Mouse (Mus musculus): ENCODE measurements around the gene Ctsm. TPM values are rescaled to one million over a fixed set of nuclear protein-coding genes. Genes with fewer than 3 reads are reported as not detected.
"Not testable (repeated sequence)": the region's sequence is repeated elsewhere in the genome, so short reads cannot be mapped to it uniquely, and the experiment has no call there.

The Ctsm gene
- not detected in 2 replicates for polyA plus RNA-seq (2012; rRNA removed)

GRCm38 (mm10) chr13:61541631-61542030 lies at the start of gene Ctsm:
Gene Ctsm (minus strand): TSS chr13:61541839.
- no peaks in the 10 kb centered on the region for H3K27me3 ChIP-seq (ENCODE audit: control insufficient read depth, insufficient read depth, low read length)
- H3K4me1 ChIP-seq (replicated peaks; ENCODE audit: control insufficient read depth, insufficient read depth, low read length): no peaks in the 10 kb centered on the region
- DNase-seq: no peak
- H3K36me3 ChIP-seq (ENCODE audit: control insufficient read depth, insufficient read depth, low read length): no peaks in the 10 kb centered on the region
- 70% methylated on average over 4 of the region's 4 CpGs for WGBS
- H3K4me3 ChIP-seq (ENCODE audit: control insufficient read depth, insufficient read depth, low read length): no peak within 1 kb of the TSS
- no peak within 1 kb of the TSS for H3K27ac ChIP-seq (ENCODE audit: control insufficient read depth, insufficient read depth, low read length)
- no peak for TF ChIP-seq POLR2A (IDR thresholded peaks at IDR 0.05; ENCODE audit: control insufficient read depth, extremely low read depth, insufficient read depth, low read length, poor library complexity)
- no peak for TF ChIP-seq CTCF (IDR thresholded peaks at IDR 0.05; ENCODE audit: borderline replicate concordance, control insufficient read depth, extremely low read depth, insufficient read depth, low read length, poor library complexity)

GRCm38 (mm10) chr13:61570027-61570426 lies 28.4 kb upstream of the Ctsm start, which contains the start of gene Cts3:
Gene Cts3 (minus strand): TSS chr13:61570127.
- TF ChIP-seq POLR2A (IDR thresholded peaks at IDR 0.05; ENCODE audit: control insufficient read depth, extremely low read depth, insufficient read depth, low read length, poor library complexity) (no peak), CTCF (IDR thresholded peaks at IDR 0.05; ENCODE audit: borderline replicate concordance, control insufficient read depth, extremely low read depth, insufficient read depth, low read length, poor library complexity) (no peak)
- Histone ChIP-seq H3K4me1 (replicated peaks; ENCODE audit: control insufficient read depth, insufficient read depth, low read length) (no peaks in the 10 kb centered on the region), H3K27me3 (ENCODE audit: control insufficient read depth, insufficient read depth, low read length) (no peaks in the 10 kb centered on the region), H3K36me3 (ENCODE audit: control insufficient read depth, insufficient read depth, low read length) (no peaks in the 10 kb centered on the region), H3K4me3 (ENCODE audit: control insufficient read depth, insufficient read depth, low read length) (no peak within 1 kb of the TSS), H3K27ac (ENCODE audit: control insufficient read depth, insufficient read depth, low read length) (no peak within 1 kb of the TSS)
- DNase-seq: no peak

GRCm38 (mm10) chr13:61568074-61568473 lies 26.4 kb upstream of the Ctsm start, which contains the start of gene Gm49352:
Gene Gm49352 (minus strand): TSS chr13:61568174.
- not testable (repeated sequence) for H3K36me3 ChIP-seq (ENCODE audit: control insufficient read depth, insufficient read depth, low read length)
- WGBS: 19% methylated on average over 1 of the region's 1 CpGs

More at GRCm38 (mm10) chr13:61568074-61568473, 26.4 kb upstream of the Ctsm start, which contains the start of gene Gm49352:
- not testable (repeated sequence) for H3K27me3 ChIP-seq (ENCODE audit: control insufficient read depth, insufficient read depth, low read length); H3K27ac ChIP-seq (ENCODE audit: control insufficient read depth, insufficient read depth, low read length); H3K4me3 ChIP-seq (ENCODE audit: control insufficient read depth, insufficient read depth, low read length); DNase-seq; H3K4me1 ChIP-seq (replicated peaks; ENCODE audit: control insufficient read depth, insufficient read depth, low read length)

Other genes starting within 250 kb of the Ctsm start
- not detected in 2 replicates for gene Cts7, start 183.6 kb downstream of the Ctsm start, polyA plus RNA-seq (2012; rRNA removed)
- gene Gm49352, start 26.3 kb upstream of the Ctsm start, polyA plus RNA-seq (2012; rRNA removed): not detected in 2 replicates
- not detected in 2 replicates for gene Cts3, start 28.3 kb upstream of the Ctsm start, polyA plus RNA-seq (2012; rRNA removed)